In genomic region chr15:38420784-38421183, GRCm38 (mm10) we compare ENCODE assay signal across 11 mouse cellular contexts.
DNase-seq lines count a peak whose midpoint lies in the region; ATAC-seq and TF ChIP-seq lines count a peak whose summit lies in the region.
"Had no signal": no experiment of that assay in that cellular context is flagged by ENCODE, and none has a peak within 500 bp of the region (broad histone marks: within the 10 kb centered on the region; RNA-seq: fewer than 3 reads in every experiment).

No protein-coding gene starts in this region.

- peak; percentile 71; the same call in 1 of the 2 replicates for ATAC-seq in hindbrain, postnatal 0 days
- ATAC-seq in hindbrain, embryonic 13.5 days (ENCODE audit: low FRiP score): no peak
- ATAC-seq in embryonic facial prominence, embryonic 11.5 days (replicated peaks; ENCODE audit: insufficient number of reproducible peaks, low FRiP score, low TSS enrichment, low read depth): no peak
- peak; percentile 68; the same call in 1 of the 2 replicates for ATAC-seq in intestine, embryonic 14.5 days (replicated peaks; ENCODE audit: low FRiP score, low TSS enrichment, low read depth)
- no peak for ATAC-seq in midbrain, embryonic 11.5 days (ENCODE audit: low FRiP score)

- no peak overlapping the region for H3K4me2 ChIP-seq in hindbrain, postnatal 0 days (ENCODE audit: low read depth, low read length)
- no peak overlapping the region for H3K4me2 ChIP-seq in hindbrain, embryonic 13.5 days
- no peak overlapping the region for H3K4me2 ChIP-seq in embryonic facial prominence, embryonic 11.5 days (ENCODE audit: low read depth, low read length)
- H3K4me2 ChIP-seq in intestine, embryonic 14.5 days (ENCODE audit: low read length): no peak overlapping the region
- no peak overlapping the region for H3K4me2 ChIP-seq in midbrain, embryonic 11.5 days
- H3K4me2 ChIP-seq: embryonic facial prominence, embryonic 13.5 days had no signal

- H3K4me1 ChIP-seq in hindbrain, postnatal 0 days (ENCODE audit: insufficient read depth, low read length): no peaks in the 10 kb centered on the region
- H3K4me1 ChIP-seq in hindbrain, embryonic 13.5 days (replicated peaks): peaks cover 3% of the 10 kb centered on the region; the same call in 1 of the 2 replicates
- H3K4me1 ChIP-seq in embryonic facial prominence, embryonic 11.5 days (ENCODE audit: control insufficient read depth, insufficient read depth, low read length): no peaks in the 10 kb centered on the region
- H3K4me1 ChIP-seq in intestine, embryonic 14.5 days (replicated peaks; ENCODE audit: control insufficient read depth, insufficient read depth, low read length): peaks cover 10% of the 10 kb centered on the region
- H3K4me1 ChIP-seq in midbrain, embryonic 11.5 days (ENCODE audit: control insufficient read depth, insufficient read depth, low read length): no peaks in the 10 kb centered on the region

- H3K27me3 ChIP-seq in hindbrain, postnatal 0 days (ENCODE audit: insufficient read depth, low read length): no peaks in the 10 kb centered on the region
- H3K27me3 ChIP-seq in hindbrain, embryonic 13.5 days: no peaks in the 10 kb centered on the region
- H3K27me3 ChIP-seq in embryonic facial prominence, embryonic 11.5 days (ENCODE audit: control insufficient read depth, insufficient read depth, low read length): no peaks in the 10 kb centered on the region
- no peaks in the 10 kb centered on the region for H3K27me3 ChIP-seq in intestine, embryonic 14.5 days (replicated peaks; ENCODE audit: control insufficient read depth, insufficient read depth, low read length)
- H3K27me3 ChIP-seq in midbrain, embryonic 11.5 days (ENCODE audit: control insufficient read depth, insufficient read depth, low read length): no peaks in the 10 kb centered on the region
- H3K27me3 ChIP-seq: CH12.LX; embryonic facial prominence, embryonic 13.5 days had no signal

- H3K27ac ChIP-seq in hindbrain, postnatal 0 days: no peak overlapping the region
- H3K27ac ChIP-seq in hindbrain, embryonic 13.5 days: no peak overlapping the region
- H3K27ac ChIP-seq in embryonic facial prominence, embryonic 11.5 days (replicated peaks; ENCODE audit: low read depth, low read length): no peak overlapping the region
- H3K27ac ChIP-seq in intestine, embryonic 14.5 days (ENCODE audit: low read depth): peak overlapping the region; percentile 5; the same call in 1 of the 2 replicates
- no peak overlapping the region for H3K27ac ChIP-seq in midbrain, embryonic 11.5 days (ENCODE audit: low read depth, low read length)
- H3K27ac ChIP-seq: embryonic facial prominence, embryonic 13.5 days had no signal

- H3K9me3 ChIP-seq in hindbrain, postnatal 0 days (ENCODE audit: low read length): no peaks in the 10 kb centered on the region
- H3K9me3 ChIP-seq in hindbrain, embryonic 13.5 days: no peaks in the 10 kb centered on the region
- no peaks in the 10 kb centered on the region for H3K9me3 ChIP-seq in embryonic facial prominence, embryonic 11.5 days (replicated peaks; ENCODE audit: control insufficient read depth, low read length)
- H3K9me3 ChIP-seq in intestine, embryonic 14.5 days (ENCODE audit: control insufficient read depth, low read length): no peaks in the 10 kb centered on the region
- H3K9me3 ChIP-seq in midbrain, embryonic 11.5 days (ENCODE audit: control insufficient read depth, low read length): no peaks in the 10 kb centered on the region
- H3K9me3 ChIP-seq: embryonic facial prominence, embryonic 13.5 days had no signal

- no peaks in the 10 kb centered on the region for H3K36me3 ChIP-seq in hindbrain, postnatal 0 days (ENCODE audit: insufficient read depth, low read length)
- no peaks in the 10 kb centered on the region for H3K36me3 ChIP-seq in hindbrain, embryonic 13.5 days
- no peaks in the 10 kb centered on the region for H3K36me3 ChIP-seq in embryonic facial prominence, embryonic 11.5 days (replicated peaks; ENCODE audit: control insufficient read depth, insufficient read depth, low read depth, low read length)
- no peaks in the 10 kb centered on the region for H3K36me3 ChIP-seq in intestine, embryonic 14.5 days (ENCODE audit: control insufficient read depth, insufficient read depth, low read length)
- H3K36me3 ChIP-seq in midbrain, embryonic 11.5 days (ENCODE audit: control insufficient read depth, insufficient read depth, low read length): no peaks in the 10 kb centered on the region
- H3K36me3 ChIP-seq: embryonic facial prominence, embryonic 13.5 days had no signal

- no peak overlapping the region for H3K4me3 ChIP-seq in hindbrain, postnatal 0 days (ENCODE audit: low read length)
- no peak overlapping the region for H3K4me3 ChIP-seq in hindbrain, embryonic 13.5 days
- no peak overlapping the region for H3K4me3 ChIP-seq in embryonic facial prominence, embryonic 11.5 days (ENCODE audit: low read depth, low read length)
- no peak overlapping the region for H3K4me3 ChIP-seq in intestine, embryonic 14.5 days (ENCODE audit: low read depth, low read length)
- H3K4me3 ChIP-seq in midbrain, embryonic 11.5 days (ENCODE audit: low read depth, low read length): no peak overlapping the region
- H3K4me3 ChIP-seq: embryonic facial prominence, embryonic 13.5 days had no signal

- no peak for TF ChIP-seq CTCF in hindbrain, postnatal 0 days (IDR thresholded peaks at IDR 0.05; ENCODE audit: low read depth)

- 35% methylated on average over 3 of the region's 3 CpGs for WGBS in hindbrain, postnatal 0 days
- 55% methylated on average over 3 of the region's 3 CpGs for WGBS in hindbrain, embryonic 13.5 days
- WGBS in embryonic facial prominence, embryonic 11.5 days: 30% methylated on average over 3 of the region's 3 CpGs
- WGBS in intestine, embryonic 14.5 days: 22% methylated on average over 3 of the region's 3 CpGs
- 57% methylated on average over 3 of the region's 3 CpGs for WGBS in midbrain, embryonic 11.5 days

- peak; percentile 12 for DNase-seq in hindbrain, postnatal 0 days (ENCODE audit: low spot score)
- DNase-seq in embryonic facial prominence, embryonic 11.5 days (ENCODE audit: low spot score): peak; percentile 27
- DNase-seq in intestine, embryonic 14.5 days (ENCODE audit: low spot score): no peak
- DNase-seq in lung, postnatal 4 days: peak; percentile 34 to 58
- no peak for DNase-seq in T-cell, adult 2 months (ENCODE audit: low spot score)
- no peak for DNase-seq in midbrain, embryonic 11.5 days (ENCODE audit: low spot score, missing footprints)
- no peak for DNase-seq in testis, postnatal 10 days (ENCODE audit: low spot score)
- DNase-seq: adrenal gland, postnatal 10 days had no signal

- no peak overlapping the region for H3K9ac ChIP-seq in hindbrain, postnatal 0 days (replicated peaks; ENCODE audit: low read length)
- H3K9ac ChIP-seq in hindbrain, embryonic 13.5 days: no peak overlapping the region
- H3K9ac ChIP-seq in embryonic facial prominence, embryonic 11.5 days (replicated peaks; ENCODE audit: low read length): no peak overlapping the region
- no peak overlapping the region for H3K9ac ChIP-seq in intestine, embryonic 14.5 days (ENCODE audit: low read length)
- H3K9ac ChIP-seq in midbrain, embryonic 11.5 days (ENCODE audit: low read length): no peak overlapping the region
- H3K9ac ChIP-seq: embryonic facial prominence, embryonic 13.5 days had no signal

Comparison
In these comparisons a context has a peak if more than half of its experiments do, and no peak if none do; other contexts are left out.
1. ATAC-seq: peak in hindbrain, postnatal 0 days (single experiment) and intestine, embryonic 14.5 days (single experiment); none in hindbrain, embryonic 13.5 days (single experiment), embryonic facial prominence, embryonic 11.5 days (single experiment) and midbrain, embryonic 11.5 days (single experiment).
2. DNase-seq: peak in hindbrain, postnatal 0 days (single experiment), embryonic facial prominence, embryonic 11.5 days (single experiment) and lung, postnatal 4 days (2 of 2); none in intestine, embryonic 14.5 days (single experiment), T-cell, adult 2 months (single experiment), midbrain, embryonic 11.5 days (single experiment) and testis, postnatal 10 days (single experiment).